Mouse (Mus musculus) embryonic facial prominence, embryonic 15.5 days (tissue): Measurements from ENCODE around the gene Nrip1. TPM values are rescaled to one million over a fixed set of nuclear protein-coding genes. Genes with fewer than 3 reads are reported as not detected.

Source experiments
- ATAC-seq: fragments of 200-750 bp; cut with Nextera tagmentation; 2 replicates; pipeline ENCODE4 v1.8.0; 2017; ENCODE audit warnings: low read depth, moderate TSS enrichment; ENCODE audit not compliant: insufficient number of reproducible peaks, low FRiP score, low TSS enrichment
- H3K27ac ChIP-seq: fragments of 300-500 bp; sonication (generic); replicated peaks from 2 replicates; pipeline ENCODE4 v1.5.1; 2015; ENCODE audit warnings: mild to moderate bottlenecking, inconsistent platforms
- H3K27me3 ChIP-seq: fragments of 300-500 bp; sonication (generic); 2 replicates; pipeline ENCODE4 v1.6.1; 2015; ENCODE audit warnings: inconsistent platforms
- H3K36me3 ChIP-seq: fragments of 300-500 bp; sonication (generic); 2 replicates; pipeline ENCODE4 v1.6.1; 2015; ENCODE audit warnings: mild to moderate bottlenecking, inconsistent platforms
- H3K4me1 ChIP-seq: fragments of 300-500 bp; sonication (generic); 2 replicates; pipeline ENCODE4 v1.6.1; 2015; ENCODE audit warnings: inconsistent platforms
- H3K4me2 ChIP-seq: fragments of 300-500 bp; sonication (generic); replicated peaks from 2 replicates; pipeline ENCODE4 v1.6.1; 2015; ENCODE audit warnings: mild to moderate bottlenecking, inconsistent platforms
- H3K4me3 ChIP-seq: fragments of 300-500 bp; sonication (generic); replicated peaks from 2 replicates; pipeline ENCODE4 v1.5.1; 2015; ENCODE audit warnings: mild to moderate bottlenecking, inconsistent platforms
- H3K9ac ChIP-seq: fragments of 300-500 bp; sonication (generic); 2 replicates; pipeline ENCODE4 v1.6.1; 2015; ENCODE audit warnings: inconsistent platforms
- H3K9me3 ChIP-seq: fragments of 300-500 bp; sonication (generic); replicated peaks from 2 replicates; pipeline ENCODE4 v1.6.1; 2016; ENCODE audit warnings: inconsistent platforms
- WGBS: fragments of 180-500 bp; shearing (Covaris S2); methylation state at CpG from one replicate; pipeline ENCODE4 v1.1.7; 2015; 5-methylcytosine and 5-hydroxymethylcytosine counted together
- polyA plus RNA-seq: library from polyadenylated mRNA; unstranded; fragments of >200 nt; fragmentation: Nextera tagmentation; extraction: Ambion mirVana; gene quantifications from 2 replicates; pipeline ENCODE4 v1.2.1, GENCODE M21; 2015

The Nrip1 gene
- polyA plus RNA-seq, 1 experiment from 2014 or later = 45.5 TPM

- H3K9me3 ChIP-seq = no peaks in the 10 kb centered on the region
- H3K27ac ChIP-seq = no peak overlapping the region
- no peaks in the 10 kb centered on the region for H3K36me3 ChIP-seq
- no peaks in the 10 kb centered on the region for H3K4me1 ChIP-seq
- 85% methylated on average over 3 of the region's 3 CpGs for WGBS
- H3K4me3 ChIP-seq = no peak overlapping the region
- no peak for ATAC-seq
- no peak overlapping the region for H3K4me2 ChIP-seq
- no peaks in the 10 kb centered on the region for H3K27me3 ChIP-seq
- no peak overlapping the region for H3K9ac ChIP-seq
Observed at GRCm38 (mm10) chr16:76275584-76275983, 98.0 kb downstream of the Nrip1 start.

GRCm38 (mm10) chr16:76275166-76275565 lies 98.5 kb downstream of the Nrip1 start:
- Histone ChIP-seq H3K4me3 (no peak overlapping the region), H3K27ac (no peak overlapping the region), H3K9ac (no peak overlapping the region), H3K4me1 (no peaks in the 10 kb centered on the region), H3K27me3 (no peaks in the 10 kb centered on the region), H3K4me2 (no peak overlapping the region), H3K9me3 (no peaks in the 10 kb centered on the region), H3K36me3 (no peaks in the 10 kb centered on the region)
- no peak for ATAC-seq
- 68% methylated on average over 7 of the region's 7 CpGs for WGBS

GRCm38 (mm10) chr16:76266635-76267268 lies 106.9 kb downstream of the Nrip1 start:
- 74% methylated on average over 9 of the region's 9 CpGs for WGBS
- no peak overlapping the region for H3K27ac ChIP-seq
- no peaks in the 10 kb centered on the region for H3K4me1 ChIP-seq
- H3K27me3 ChIP-seq = no peaks in the 10 kb centered on the region
- H3K9ac ChIP-seq = no peak overlapping the region
- no peak overlapping the region for H3K4me3 ChIP-seq
- H3K36me3 ChIP-seq = no peaks in the 10 kb centered on the region
- H3K9me3 ChIP-seq = no peaks in the 10 kb centered on the region
- ATAC-seq = no peak
- no peak overlapping the region for H3K4me2 ChIP-seq

- Histone ChIP-seq H3K9me3 (no peaks in the 10 kb centered on the region), H3K9ac (no peak overlapping the region), H3K27me3 (no peaks in the 10 kb centered on the region), H3K4me2 (no peak overlapping the region), H3K27ac (no peak overlapping the region), H3K4me1 (no peaks in the 10 kb centered on the region), H3K4me3 (no peak overlapping the region), H3K36me3 (no peaks in the 10 kb centered on the region)
- no peak for ATAC-seq
- WGBS = 24% methylated on average over 2 of the region's 2 CpGs
Observed at GRCm38 (mm10) chr16:76265874-76266273, 107.8 kb downstream of the Nrip1 start.

- H3K36me3 ChIP-seq = no peaks in the 10 kb centered on the region
- H3K9ac ChIP-seq = no peak overlapping the region
- H3K4me3 ChIP-seq = no peak overlapping the region
- H3K27ac ChIP-seq = no peak overlapping the region
- no peak overlapping the region for H3K4me2 ChIP-seq
- no peaks in the 10 kb centered on the region for H3K4me1 ChIP-seq
- ATAC-seq = no peak
- no peaks in the 10 kb centered on the region for H3K27me3 ChIP-seq
- H3K9me3 ChIP-seq = no peaks in the 10 kb centered on the region
- 79% methylated on average over 6 of the region's 6 CpGs for WGBS
Observed at GRCm38 (mm10) chr16:76265301-76265700, 108.3 kb downstream of the Nrip1 start.

- Histone ChIP-seq H3K9me3 (no peaks in the 10 kb centered on the region), H3K4me1 (no peaks in the 10 kb centered on the region), H3K4me3 (no peak overlapping the region), H3K4me2 (no peak overlapping the region), H3K27me3 (no peaks in the 10 kb centered on the region), H3K27ac (no peak overlapping the region), H3K9ac (no peak overlapping the region), H3K36me3 (no peaks in the 10 kb centered on the region)
- WGBS = 82% methylated on average over 3 of the region's 4 CpGs
- no peak for ATAC-seq
Observed at GRCm38 (mm10) chr16:76263393-76263792, 110.2 kb downstream of the Nrip1 start.

- Histone ChIP-seq H3K4me2 (no peak overlapping the region), H3K4me1 (no peaks in the 10 kb centered on the region), H3K27ac (no peak overlapping the region), H3K4me3 (no peak overlapping the region), H3K9me3 (no peaks in the 10 kb centered on the region), H3K36me3 (no peaks in the 10 kb centered on the region), H3K27me3 (no peaks in the 10 kb centered on the region), H3K9ac (no peak overlapping the region)
- no peak for ATAC-seq
- 55% methylated on average over 6 of the region's 6 CpGs for WGBS
Observed at GRCm38 (mm10) chr16:76260296-76260695, 113.3 kb downstream of the Nrip1 start.

- H3K4me1 ChIP-seq = no peaks in the 10 kb centered on the region
- no peaks in the 10 kb centered on the region for H3K27me3 ChIP-seq
- ATAC-seq = no peak
- 73% methylated on average over 10 of the region's 10 CpGs for WGBS
- no peak overlapping the region for H3K4me2 ChIP-seq
- H3K9ac ChIP-seq = no peak overlapping the region
- H3K36me3 ChIP-seq = no peaks in the 10 kb centered on the region
- no peak overlapping the region for H3K4me3 ChIP-seq
- no peaks in the 10 kb centered on the region for H3K9me3 ChIP-seq
- H3K27ac ChIP-seq = no peak overlapping the region
Observed at GRCm38 (mm10) chr16:76251826-76252225, 121.8 kb downstream of the Nrip1 start.

GRCm38 (mm10) chr16:76249345-76250091 lies 124.1 kb downstream of the Nrip1 start:
- Histone ChIP-seq H3K4me2 (no peak overlapping the region), H3K9ac (no peak overlapping the region), H3K4me1 (no peaks in the 10 kb centered on the region), H3K27ac (no peak overlapping the region), H3K36me3 (no peaks in the 10 kb centered on the region), H3K4me3 (no peak overlapping the region), H3K27me3 (no peaks in the 10 kb centered on the region), H3K9me3 (no peaks in the 10 kb centered on the region)
- no peak for ATAC-seq
- WGBS = 75% methylated on average over 18 of the region's 18 CpGs

GRCm38 (mm10) chr16:76242850-76243249 lies 130.8 kb downstream of the Nrip1 start:
- Histone ChIP-seq H3K27ac (no peak overlapping the region), H3K9me3 (no peaks in the 10 kb centered on the region), H3K36me3 (no peaks in the 10 kb centered on the region), H3K4me3 (no peak overlapping the region), H3K4me1 (no peaks in the 10 kb centered on the region), H3K27me3 (no peaks in the 10 kb centered on the region), H3K9ac (no peak overlapping the region), H3K4me2 (no peak overlapping the region)
- no peak for ATAC-seq
- 82% methylated on average over 2 of the region's 2 CpGs for WGBS

GRCm38 (mm10) chr16:76241266-76241665 lies 132.4 kb downstream of the Nrip1 start:
- Histone ChIP-seq H3K9me3 (no peaks in the 10 kb centered on the region), H3K36me3 (no peaks in the 10 kb centered on the region), H3K4me2 (no peak overlapping the region), H3K4me1 (no peaks in the 10 kb centered on the region), H3K27me3 (no peaks in the 10 kb centered on the region), H3K4me3 (no peak overlapping the region), H3K27ac (no peak overlapping the region), H3K9ac (no peak overlapping the region)
- no peak for ATAC-seq
- 81% methylated on average over 4 of the region's 4 CpGs for WGBS

GRCm38 (mm10) chr16:76239353-76239752 lies 134.3 kb downstream of the Nrip1 start:
- no peak overlapping the region for H3K4me2 ChIP-seq
- no peak overlapping the region for H3K27ac ChIP-seq
- no peak for ATAC-seq
- no peaks in the 10 kb centered on the region for H3K36me3 ChIP-seq
- no peaks in the 10 kb centered on the region for H3K4me1 ChIP-seq
- no peak overlapping the region for H3K9ac ChIP-seq
- no peak overlapping the region for H3K4me3 ChIP-seq
- 32% methylated on average over 8 of the region's 8 CpGs for WGBS
- H3K27me3 ChIP-seq = no peaks in the 10 kb centered on the region
- H3K9me3 ChIP-seq = no peaks in the 10 kb centered on the region
